Comparison of ENCODE assay signal across 14 mouse cellular contexts in the genomic region with DNA sequence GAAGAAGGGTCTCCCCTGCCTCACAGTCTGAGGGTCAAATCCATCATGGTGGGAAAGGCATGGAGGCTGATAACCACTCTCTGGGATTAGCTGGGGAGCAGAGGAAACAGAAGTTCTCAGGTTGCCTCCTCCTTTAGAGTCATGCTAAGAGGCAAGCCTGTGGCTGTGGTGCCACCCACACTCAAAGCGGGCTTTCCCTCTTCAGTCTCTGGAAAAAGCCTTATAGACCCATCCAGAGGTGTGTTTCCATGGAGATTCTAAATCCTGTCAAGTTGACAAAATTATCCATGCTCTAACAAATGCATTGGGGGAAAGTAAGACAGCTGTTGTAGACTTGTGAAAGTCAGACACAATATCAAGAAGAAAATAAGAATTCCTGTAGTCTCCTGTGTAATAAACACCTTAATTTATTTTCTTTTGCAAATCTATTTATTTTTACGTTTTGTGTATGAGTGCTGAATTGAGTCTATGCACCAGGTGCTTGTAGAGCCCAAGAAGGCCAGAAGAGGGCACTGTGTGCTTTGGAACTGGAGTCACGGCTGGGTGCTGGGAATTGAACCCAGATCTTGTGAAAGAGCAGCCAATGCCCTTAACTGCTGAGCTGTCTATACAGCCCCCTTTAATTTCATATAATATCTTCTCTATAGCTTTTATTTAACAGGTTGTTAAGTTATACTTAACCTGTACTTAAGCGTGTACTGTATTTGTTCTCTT. TPM values are rescaled to one million over a fixed set of nuclear protein-coding genes. Genes with fewer than 3 reads are reported as not detected.
A peak's percentile ranks its signal among the peaks of the same experiment; 100 is the strongest.
DNase-seq lines count a peak whose midpoint lies in the region; ATAC-seq and TF ChIP-seq lines count a peak whose summit lies in the region.
"Had no signal": no experiment of that assay in that cellular context is flagged by ENCODE, and none has a peak within 500 bp of the region (broad histone marks: within the 10 kb centered on the region; RNA-seq: fewer than 3 reads in every experiment).

No protein-coding gene starts in this region.

- WGBS in lung, adult 2 months, result 75% methylated on average over 4 of the region's 4 CpGs

- ATAC-seq in cerebellum, adult (ENCODE audit: insufficient number of reproducible peaks, low FRiP score, low TSS enrichment), result no peak
- ATAC-seq in megakaryocyte, adult 5-6 weeks (ENCODE audit: poor library complexity, severe bottlenecking), result 0 out of 2 replicates have a peak, but pooled peaks have one; percentile 28
- ATAC-seq: midbrain, embryonic 15.5 days had no signal

- peak; percentile 33 for DNase-seq in cerebellum, adult 8-10 months
- DNase-seq in lung, adult 2 months, result no peak
- DNase-seq in lung, postnatal 4 days, result no peak
- DNase-seq in ZHBTc4 (ENCODE audit: low read depth, low spot score), result peak; percentile 64
- no peak for DNase-seq in layer of hippocampus, postnatal 25 days (ENCODE audit: extremely low spot score in 1 of 2, low spot score in 1 of 2)
- DNase-seq in thymus, postnatal 14 days, result no peak
- DNase-seq: kidney, adult 18-20 months; thymus, postnatal 36 days had no signal

- TF ChIP-seq CTCF in lung, adult 2 months (IDR thresholded peaks at IDR 0.05; ENCODE audit: insufficient read depth, low read length), result peak; percentile 28; the same call in 1 of the 2 replicates

- H3K4me1 ChIP-seq in lung, adult 2 months (ENCODE audit: control insufficient read depth, insufficient read depth, low read length), result peaks cover 2% of the 10 kb centered on the region; the same call in 1 of the 2 replicates

- TF ChIP-seq POLR2A in lung, adult 2 months (IDR thresholded peaks at IDR 0.05; ENCODE audit: borderline replicate concordance, extremely low read depth, low read depth, low read length), result no peak

- no peak overlapping the region for H3K4me3 ChIP-seq in lung, adult 2 months (replicated peaks; ENCODE audit: extremely low read depth, low read depth, low read length)
- H3K4me3 ChIP-seq: liver, embryonic 15.5 days; midbrain, embryonic 15.5 days had no signal

RNA-seq across cellular contexts. Expression of gene Jph4, which starts 2.8 kb away (rescaled TPM):
- polyA plus RNA-seq in lung, adult 2 months (2012; rRNA removed), result 0.32 and 0.43 TPM in 2 replicates
- not detected in 2 replicates for total RNA-seq in megakaryocyte, adult 5-6 weeks (2015)
- total RNA-seq in megakaryocyte, adult 5-6 weeks (2017), result not detected in 2 replicates
- total RNA-seq in layer of hippocampus, postnatal 25 days (2021), result 100 to 1,000 TPM; 422 to 463 TPM
- total RNA-seq: common myeloid progenitor, adult 5-6 weeks had no signal
- polyA plus RNA-seq: C2C12 had no signal

RNA-seq across cellular contexts. Expression of gene Ap1g2, which starts 13.2 kb away (rescaled TPM):
- polyA plus RNA-seq in lung, adult 2 months (2012; rRNA removed), result 23.8 and 30.8 TPM in 2 replicates
- total RNA-seq in megakaryocyte, adult 5-6 weeks (2015), result 43.2 and 46.7 TPM in 2 replicates
- total RNA-seq in megakaryocyte, adult 5-6 weeks (2017), result 11.8 and 18.3 TPM in 2 replicates
- 10 to 100 TPM; 15.7 to 19.4 TPM for total RNA-seq in layer of hippocampus, postnatal 25 days (2021)

RNA-seq across cellular contexts. Expression of gene Thtpa, which starts 25.0 kb away (rescaled TPM):
- 5.2 and 9.2 TPM in 2 replicates for polyA plus RNA-seq in lung, adult 2 months (2012; rRNA removed)
- 5.4 and 6.9 TPM in 2 replicates for total RNA-seq in megakaryocyte, adult 5-6 weeks (2015)
- total RNA-seq in megakaryocyte, adult 5-6 weeks (2017), result 5.9 and 7.2 TPM in 2 replicates
- total RNA-seq in layer of hippocampus, postnatal 25 days (2021), result 10 to 100 TPM; 21.9 to 22.9 TPM

RNA-seq across cellular contexts. Expression of gene Zfhx2, which starts 27.5 kb away (rescaled TPM):
- polyA plus RNA-seq in lung, adult 2 months (2012; rRNA removed), result 1.7 and 2.3 TPM in 2 replicates
- 2.0 and 2.1 TPM in 2 replicates for total RNA-seq in megakaryocyte, adult 5-6 weeks (2015)
- total RNA-seq in megakaryocyte, adult 5-6 weeks (2017), result 1.1 and 1.3 TPM in 2 replicates
- 10 to 100 TPM; 37.8 to 63.0 TPM for total RNA-seq in layer of hippocampus, postnatal 25 days (2021)

Comparison
In these comparisons a context has a peak if more than half of its experiments do, and no peak if none do; other contexts are left out.
1. DNase-seq: peak in cerebellum, adult 8-10 months (single experiment) and ZHBTc4 (single experiment); none in lung, adult 2 months (single experiment), lung, postnatal 4 days (0 of 2), layer of hippocampus, postnatal 25 days (0 of 2) and thymus, postnatal 14 days (single experiment).
2. RNA of gene Jph4, which starts 2.8 kb away (total RNA-seq): 422 to 463 TPM in layer of hippocampus, postnatal 25 days; not detected in megakaryocyte, adult 5-6 weeks; every median in the first group is over 100 times any median in the second.